Mouse (Mus musculus): ENCODE data around the gene Arap1. TPM values are rescaled to one million over a fixed set of nuclear protein-coding genes. Genes with fewer than 3 reads are reported as not detected.

Gene Arap1
- total and polyA plus RNA-seq, 2 experiments from 2014 or later = 9.2 to 44.0 TPM

DNA sequence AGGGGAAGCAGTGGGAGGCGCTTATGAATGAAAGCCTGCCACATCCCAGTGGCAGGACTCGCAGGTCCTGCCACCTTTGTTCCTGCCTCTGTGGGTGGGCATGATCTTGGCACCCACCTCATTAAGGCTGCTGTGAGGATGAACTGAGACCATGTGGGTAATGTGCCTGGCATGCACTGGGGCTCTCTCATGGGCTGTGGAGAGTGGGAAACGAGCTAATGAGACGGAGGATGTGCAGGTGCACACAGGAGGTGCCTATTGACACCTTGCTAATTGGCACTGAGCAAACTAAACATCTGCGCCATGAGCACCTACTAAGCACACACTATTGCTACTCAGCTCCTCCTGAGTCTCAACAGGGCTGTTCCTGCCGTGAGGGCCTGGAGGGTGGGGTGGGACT, 87.2 kb downstream of the Arap1 start:
- Histone ChIP-seq H3K9me3 (ENCODE audit: low read length) (no peaks in the 10 kb centered on the region), H3K36me3 (ENCODE audit: insufficient read depth, low read length) (no peaks in the 10 kb centered on the region), H3K4me1 (ENCODE audit: insufficient read depth, low read length) (no peaks in the 10 kb centered on the region), H3K4me3 (ENCODE audit: low read length) (no peak overlapping the region), H3K4me2 (ENCODE audit: low read depth, low read length) (no peak overlapping the region), H3K9ac (replicated peaks; ENCODE audit: low read length) (no peak overlapping the region), H3K27ac (no peak overlapping the region), H3K27me3 (ENCODE audit: insufficient read depth, low read length) (no peaks in the 10 kb centered on the region)
- no peak for DNase-seq (ENCODE audit: low spot score)
- TF ChIP-seq CTCF (IDR thresholded peaks at IDR 0.05; ENCODE audit: low read depth) = no peak
- WGBS = 48% methylated on average over 6 of the region's 6 CpGs
- no peak for ATAC-seq

DNA sequence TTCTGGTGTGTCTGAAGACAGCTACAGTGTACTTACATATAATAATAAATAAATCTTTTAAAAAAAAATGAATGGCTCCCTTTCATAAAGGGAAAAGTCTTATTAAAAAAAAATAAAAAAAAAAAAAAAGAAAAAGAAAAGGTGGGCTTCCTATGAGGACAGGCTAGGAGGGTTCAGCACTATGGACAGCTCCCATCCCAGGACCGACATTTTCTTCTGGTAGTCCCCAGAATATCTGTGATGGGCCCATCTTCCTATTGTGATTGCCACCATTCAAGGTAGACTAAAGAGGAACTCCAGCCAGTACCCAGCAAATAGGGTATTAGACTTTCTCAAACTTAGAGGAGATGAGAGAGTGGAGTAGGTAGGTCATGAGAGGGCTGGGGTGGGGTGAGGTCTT, 90.0 kb downstream of the Arap1 start:
- WGBS = 21% methylated on average over 1 of the region's 1 CpGs
- no peak overlapping the region for H3K4me3 ChIP-seq (ENCODE audit: low read length)

DNA sequence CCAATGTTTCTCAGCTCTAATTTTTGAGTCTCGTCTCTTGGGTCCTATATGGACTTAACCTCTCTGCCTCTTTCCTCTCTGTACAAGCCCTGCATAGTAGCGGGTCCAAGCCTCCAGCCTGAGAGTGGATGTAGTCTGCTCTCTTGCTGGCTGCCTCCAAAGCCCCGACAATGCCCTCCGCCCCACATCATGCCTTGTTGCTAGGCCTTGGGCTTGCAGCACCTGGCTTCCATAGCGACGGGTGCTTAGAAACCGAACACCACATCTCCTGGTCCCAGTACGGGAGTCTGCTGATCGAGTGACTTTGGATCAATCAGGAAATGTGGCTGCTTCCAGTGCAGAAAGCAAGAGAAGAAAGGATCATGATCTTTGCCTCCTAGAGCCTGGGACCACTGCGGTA, 95.2 kb downstream of the Arap1 start:
- no peak overlapping the region for H3K4me3 ChIP-seq (ENCODE audit: low read length)
- peak; percentile 33 for ATAC-seq
- no peaks in the 10 kb centered on the region for H3K9me3 ChIP-seq (ENCODE audit: low read length)
- no peak overlapping the region for H3K9ac ChIP-seq (replicated peaks; ENCODE audit: low read length)
- 0 out of 2 replicates have a peak, but pooled peaks cover 3% of the 10 kb centered on the region for H3K4me1 ChIP-seq (ENCODE audit: insufficient read depth, low read length)
- 53% methylated on average over 10 of the region's 10 CpGs for WGBS
- H3K4me2 ChIP-seq (ENCODE audit: low read depth, low read length) = no peak overlapping the region
- H3K27me3 ChIP-seq (ENCODE audit: insufficient read depth, low read length) = no peaks in the 10 kb centered on the region
- no peak for DNase-seq (ENCODE audit: low spot score)
- TF ChIP-seq CTCF (IDR thresholded peaks at IDR 0.05; ENCODE audit: low read depth) = no peak
- no peaks in the 10 kb centered on the region for H3K36me3 ChIP-seq (ENCODE audit: insufficient read depth, low read length)
- peak overlapping the region; percentile 32; the same call in 1 of the 2 replicates for H3K27ac ChIP-seq

More for the DNA sequence above, 90.0 kb downstream of the Arap1 start:
- H3K4me1 ChIP-seq (ENCODE audit: insufficient read depth, low read length) = no peaks in the 10 kb centered on the region
- no peak for ATAC-seq
- DNase-seq (ENCODE audit: low spot score) = no peak
- H3K9ac ChIP-seq (replicated peaks; ENCODE audit: low read length) = no peak overlapping the region
- TF ChIP-seq CTCF (IDR thresholded peaks at IDR 0.05; ENCODE audit: low read depth) = no peak
- no peaks in the 10 kb centered on the region for H3K36me3 ChIP-seq (ENCODE audit: insufficient read depth, low read length)
- no peaks in the 10 kb centered on the region for H3K27me3 ChIP-seq (ENCODE audit: insufficient read depth, low read length)
- no peak overlapping the region for H3K4me2 ChIP-seq (ENCODE audit: low read depth, low read length)
- no peak overlapping the region for H3K27ac ChIP-seq
- no peaks in the 10 kb centered on the region for H3K9me3 ChIP-seq (ENCODE audit: low read length)

DNA sequence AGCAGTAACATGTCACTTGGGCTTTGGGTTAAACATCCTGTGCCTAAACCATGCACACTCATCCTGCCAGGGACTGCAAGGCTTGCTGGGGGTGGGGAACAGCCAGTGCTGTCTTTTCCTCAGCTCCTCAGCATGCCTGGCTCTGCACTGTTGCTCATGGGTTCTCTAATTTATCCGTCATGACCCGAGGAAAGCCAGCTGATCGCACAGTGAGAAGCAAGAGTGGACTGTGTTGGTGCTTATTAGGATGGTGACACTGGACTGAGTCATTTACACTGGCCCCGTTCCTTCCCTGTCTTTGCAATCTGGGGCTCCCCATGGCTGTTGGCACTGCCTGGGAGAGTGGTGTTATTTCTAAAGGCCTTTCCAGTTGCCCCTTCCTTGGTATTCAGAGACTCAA, 96.3 kb downstream of the Arap1 start:
- H3K36me3 ChIP-seq (ENCODE audit: insufficient read depth, low read length) = no peaks in the 10 kb centered on the region
- no peak for TF ChIP-seq CTCF (IDR thresholded peaks at IDR 0.05; ENCODE audit: low read depth)
- WGBS = 58% methylated on average over 4 of the region's 4 CpGs
- no peak overlapping the region for H3K9ac ChIP-seq (replicated peaks; ENCODE audit: low read length)
- DNase-seq (ENCODE audit: low spot score) (no peak), ATAC-seq (no peak)
- no peak overlapping the region for H3K4me2 ChIP-seq (ENCODE audit: low read depth, low read length)
- 0 out of 2 replicates have a peak, but pooled peaks cover 3% of the 10 kb centered on the region for H3K4me1 ChIP-seq (ENCODE audit: insufficient read depth, low read length)
- H3K27ac ChIP-seq = no peak overlapping the region
- H3K9me3 ChIP-seq (ENCODE audit: low read length) = no peaks in the 10 kb centered on the region
- H3K4me3 ChIP-seq (ENCODE audit: low read length) = no peak overlapping the region
- H3K27me3 ChIP-seq (ENCODE audit: insufficient read depth, low read length) = no peaks in the 10 kb centered on the region

DNA sequence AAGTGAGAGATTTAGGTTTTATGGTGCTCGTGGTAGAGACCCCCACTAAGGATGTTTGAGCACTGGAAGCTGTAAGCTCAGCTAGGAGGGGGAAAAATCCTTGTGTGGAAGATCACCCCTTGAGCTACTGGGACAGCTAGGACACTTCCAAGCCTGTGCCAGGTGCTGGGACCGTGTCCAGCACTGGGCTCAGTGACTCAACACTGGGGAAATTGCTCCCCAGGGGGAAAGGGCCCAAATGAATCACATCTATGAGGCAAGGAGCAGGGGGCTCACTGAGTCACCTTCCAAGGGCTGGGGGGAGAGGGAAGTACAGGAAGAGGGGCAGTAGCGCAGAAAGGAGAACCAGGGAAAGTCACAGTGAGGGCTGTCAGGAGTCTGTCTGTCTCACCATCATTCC, 102.0 kb downstream of the Arap1 start:
- WGBS = 45% methylated on average over 3 of the region's 3 CpGs
- DNase-seq (ENCODE audit: low spot score) = no peak
- Histone ChIP-seq H3K27ac (no peak overlapping the region), H3K27me3 (ENCODE audit: insufficient read depth, low read length) (no peaks in the 10 kb centered on the region), H3K4me1 (ENCODE audit: insufficient read depth, low read length) (0 out of 2 replicates have a peak, but pooled peaks cover 4% of the 10 kb centered on the region), H3K9me3 (ENCODE audit: low read length) (no peaks in the 10 kb centered on the region), H3K9ac (replicated peaks; ENCODE audit: low read length) (no peak overlapping the region), H3K4me2 (ENCODE audit: low read depth, low read length) (no peak overlapping the region), H3K4me3 (ENCODE audit: low read length) (no peak overlapping the region), H3K36me3 (ENCODE audit: insufficient read depth, low read length) (no peaks in the 10 kb centered on the region)
- 0 out of 2 replicates have a peak, but pooled peaks have one; percentile 4 for ATAC-seq
- TF ChIP-seq CTCF (IDR thresholded peaks at IDR 0.05; ENCODE audit: low read depth) = no peak

DNA sequence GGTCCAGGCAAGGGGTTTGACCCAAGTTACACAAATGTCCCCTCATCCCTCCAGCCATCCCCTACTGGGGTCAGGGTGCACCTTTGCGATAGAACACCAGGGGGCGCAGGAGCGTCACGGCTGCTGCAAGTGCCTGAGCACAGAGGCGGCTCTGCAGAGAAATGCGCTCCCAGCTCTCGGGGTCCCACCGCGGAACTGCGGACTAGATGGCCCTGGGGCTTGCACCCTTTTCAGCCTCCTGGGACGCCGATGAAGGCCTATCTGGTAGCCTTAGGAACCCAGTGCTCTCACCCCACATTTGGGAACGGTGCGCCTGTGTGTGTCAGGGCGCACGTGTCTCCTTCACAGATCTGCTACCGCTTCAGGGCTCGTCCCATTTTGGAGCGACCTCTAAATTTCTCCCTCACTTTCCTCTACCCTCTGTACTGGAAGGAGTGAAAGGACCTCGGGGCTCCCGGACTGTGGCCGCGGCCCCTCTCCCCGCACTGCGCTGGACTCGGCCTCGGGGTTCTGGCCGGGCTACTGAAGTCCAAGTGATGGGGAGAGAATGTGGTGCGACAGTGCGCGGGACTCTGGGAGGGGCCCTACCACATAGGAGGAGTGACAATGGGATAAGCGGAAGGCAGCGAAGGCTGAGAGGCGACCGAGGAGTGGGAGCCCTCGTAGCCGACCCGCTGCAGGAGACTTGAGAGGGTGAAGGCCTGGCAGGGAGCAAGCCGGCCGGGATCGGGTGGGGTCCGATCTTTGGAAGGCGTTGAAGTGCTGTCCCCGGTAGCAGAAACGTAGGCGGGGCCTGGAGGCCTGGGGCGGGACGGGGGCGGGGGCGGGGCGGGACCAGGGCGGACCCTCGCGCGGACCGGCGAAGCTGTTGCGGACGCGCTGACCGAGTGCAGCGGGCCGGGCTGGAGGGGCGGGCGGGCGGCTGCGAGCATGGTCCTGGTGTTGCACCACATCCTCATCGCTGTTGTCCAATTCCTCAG, 102.8 kb downstream of the Arap1 start:
- H3K4me3 ChIP-seq (ENCODE audit: low read length) = peak overlapping the region; percentile 52
- no peaks in the 10 kb centered on the region for H3K9me3 ChIP-seq (ENCODE audit: low read length)
- peak; percentile 99 for TF ChIP-seq CTCF (IDR thresholded peaks at IDR 0.05; ENCODE audit: low read depth)
- H3K4me1 ChIP-seq (ENCODE audit: insufficient read depth, low read length) = peaks cover 4% of the 10 kb centered on the region; the same call in 1 of the 2 replicates
- no peaks in the 10 kb centered on the region for H3K36me3 ChIP-seq (ENCODE audit: insufficient read depth, low read length)
- H3K27me3 ChIP-seq (ENCODE audit: insufficient read depth, low read length) = no peaks in the 10 kb centered on the region
- DNase-seq (ENCODE audit: low spot score) (peak; percentile 90), ATAC-seq (peak; percentile 85)
- H3K4me2 ChIP-seq (ENCODE audit: low read depth, low read length) = peak overlapping the region; percentile 97
- H3K27ac ChIP-seq = no peak overlapping the region
- peak overlapping the region; percentile 61 for H3K9ac ChIP-seq (replicated peaks; ENCODE audit: low read length)
- under 1% methylated on average over 57 of the region's 68 CpGs for WGBS

All from hindbrain, postnatal 0 days (tissue).